Mouse (Mus musculus) neural tube, embryonic 11.5 days (tissue): ENCODE data around the gene Olfr1290. TPM values are rescaled to one million over a fixed set of nuclear protein-coding genes. Genes with fewer than 3 reads are reported as not detected.

Experiments used
- ATAC-seq: fragments of 200-750 bp; cut with Nextera tagmentation; 2 replicates; pipeline ENCODE4 v1.8.0; 2017; ENCODE audit warnings: moderate number of reproducible peaks, mild to moderate bottlenecking, moderate TSS enrichment, moderate library complexity; ENCODE audit not compliant: insufficient read depth, low FRiP score, low TSS enrichment
- DNase-seq: peaks from one replicate; pipeline ENCODE4 v3.0.0-alpha.2; 2015; ENCODE audit warnings: low spot score
- H3K27ac ChIP-seq: fragments of 300-500 bp; sonication (generic); 2 replicates; pipeline ENCODE4 v1.5.1; 2014; ENCODE audit warnings: low read depth, mild to moderate bottlenecking, low read length
- H3K27me3 ChIP-seq: fragments of 300-500 bp; sonication (generic); 2 replicates; pipeline ENCODE4 v1.6.1; 2014; ENCODE audit warnings: mild to moderate bottlenecking, low read length, mixed read lengths; ENCODE audit not compliant: control insufficient read depth, insufficient read depth
- H3K36me3 ChIP-seq: fragments of 300-500 bp; sonication (generic); 2 replicates; pipeline ENCODE4 v1.6.1; 2014; ENCODE audit warnings: mild to moderate bottlenecking, low read length, moderate library complexity, mixed read lengths; ENCODE audit not compliant: control insufficient read depth, insufficient read depth
- H3K4me1 ChIP-seq: fragments of 300-500 bp; sonication (generic); 2 replicates; pipeline ENCODE4 v1.6.1; 2014; ENCODE audit warnings: low read length, mixed read lengths; ENCODE audit not compliant: control insufficient read depth, insufficient read depth
- H3K4me2 ChIP-seq: fragments of 300-500 bp; sonication (generic); 2 replicates; pipeline ENCODE4 v1.6.1; 2014; ENCODE audit warnings: low read depth, mild to moderate bottlenecking, moderate library complexity
- H3K4me3 ChIP-seq: fragments of 300-500 bp; sonication (generic); 2 replicates; pipeline ENCODE4 v1.5.1; 2014; ENCODE audit warnings: low read depth, low read length
- H3K9ac ChIP-seq: fragments of 300-500 bp; sonication (generic); 2 replicates; pipeline ENCODE4 v1.6.1; 2014; ENCODE audit warnings: mild to moderate bottlenecking, low read length
- H3K9me3 ChIP-seq: fragments of 300-500 bp; sonication (generic); 2 replicates; pipeline ENCODE4 v1.6.1; 2016; ENCODE audit warnings: low read length; ENCODE audit not compliant: control insufficient read depth
- WGBS: fragments of 180-500 bp; shearing (Covaris S2); extraction: QIAGEN DNeasy Blood & Tissue Kit; methylation state at CpG from one replicate; pipeline ENCODE4 v1.1.7; 2014; 5-methylcytosine and 5-hydroxymethylcytosine counted together
- polyA plus RNA-seq: library from polyadenylated mRNA; unstranded; fragments of >200 nt; fragmentation: Nextera tagmentation; extraction: Ambion mirVana; gene quantifications from 2 replicates; pipeline ENCODE4 v1.2.1, GENCODE M21; 2014

Gene Olfr1290
- polyA plus RNA-seq, result not detected in 2 replicates

- no peaks in the 10 kb centered on the region for H3K27me3 ChIP-seq
- H3K36me3 ChIP-seq, result no peaks in the 10 kb centered on the region
- no peaks in the 10 kb centered on the region for H3K9me3 ChIP-seq
- no peak within 1 kb of the TSS for H3K4me3 ChIP-seq
- ATAC-seq (no peak), DNase-seq (no peak)
- H3K27ac ChIP-seq, result no peak within 1 kb of the TSS
- WGBS, result 83% methylated on average over 5 of the region's 5 CpGs
- no peaks in the 10 kb centered on the region for H3K4me1 ChIP-seq
- H3K9ac ChIP-seq, result no peak within 1 kb of the TSS
- H3K4me2 ChIP-seq, result no peak within 1 kb of the TSS
Measured at GRCm38 (mm10) chr2:111493729-111494128, at the start of gene Olfr1290. TSS of gene Olfr1290 (minus strand) at chr2:111493829.

GRCm38 (mm10) chr2:111540191-111540590 lies 46.6 kb upstream of the Olfr1290 start, which contains the start of gene Olfr1294:
TSS of gene Olfr1294 (minus strand) at chr2:111540291.
- H3K9ac ChIP-seq, result no peak within 1 kb of the TSS

GRCm38 (mm10) chr2:111524903-111525302 lies 31.3 kb upstream of the Olfr1290 start, which contains the start of gene Olfr1293-ps:
TSS of gene Olfr1293-ps (plus strand) at chr2:111525203.
- Histone ChIP-seq H3K4me2 (no peak within 1 kb of the TSS), H3K36me3 (no peaks in the 10 kb centered on the region), H3K9me3 (no peaks in the 10 kb centered on the region), H3K4me1 (no peaks in the 10 kb centered on the region), H3K27ac (no peak within 1 kb of the TSS), H3K4me3 (no peak within 1 kb of the TSS), H3K9ac (no peak within 1 kb of the TSS), H3K27me3 (no peaks in the 10 kb centered on the region)
- 82% methylated on average over 1 of the region's 1 CpGs for WGBS
- no peak for ATAC-seq
- DNase-seq, result no peak

More at GRCm38 (mm10) chr2:111540191-111540590, 46.6 kb upstream of the Olfr1290 start, which contains the start of gene Olfr1294:
- 65% methylated on average over 1 of the region's 1 CpGs for WGBS
- no peaks in the 10 kb centered on the region for H3K27me3 ChIP-seq
- H3K4me2 ChIP-seq, result no peak within 1 kb of the TSS
- no peak within 1 kb of the TSS for H3K27ac ChIP-seq
- H3K9me3 ChIP-seq, result no peaks in the 10 kb centered on the region
- DNase-seq (no peak), ATAC-seq (no peak)
- no peak within 1 kb of the TSS for H3K4me3 ChIP-seq
- no peaks in the 10 kb centered on the region for H3K36me3 ChIP-seq
- H3K4me1 ChIP-seq, result no peaks in the 10 kb centered on the region

GRCm38 (mm10) chr2:111517451-111517850 lies 23.8 kb upstream of the Olfr1290 start:
- no peaks in the 10 kb centered on the region for H3K36me3 ChIP-seq
- WGBS, result 89% methylated on average over 10 of the region's 10 CpGs
- no peak overlapping the region for H3K27ac ChIP-seq
- no peak overlapping the region for H3K4me3 ChIP-seq
- no peaks in the 10 kb centered on the region for H3K9me3 ChIP-seq
- DNase-seq (no peak), ATAC-seq (no peak)
- no peaks in the 10 kb centered on the region for H3K27me3 ChIP-seq
- no peak overlapping the region for H3K9ac ChIP-seq
- H3K4me1 ChIP-seq, result no peaks in the 10 kb centered on the region
- no peak overlapping the region for H3K4me2 ChIP-seq

GRCm38 (mm10) chr2:111496880-111497279 lies 3.3 kb upstream of the Olfr1290 start, which contains the start of gene Olfr1291-ps1:
TSS of gene Olfr1291-ps1 (plus strand) at chr2:111497180.
- DNase-seq (no peak), ATAC-seq (no peak)
- 91% methylated on average over 3 of the region's 3 CpGs for WGBS
- Histone ChIP-seq H3K4me1 (no peaks in the 10 kb centered on the region), H3K36me3 (no peaks in the 10 kb centered on the region), H3K27ac (no peak within 1 kb of the TSS), H3K9ac (no peak within 1 kb of the TSS), H3K27me3 (no peaks in the 10 kb centered on the region), H3K4me3 (no peak within 1 kb of the TSS), H3K9me3 (no peaks in the 10 kb centered on the region), H3K4me2 (no peak within 1 kb of the TSS)

- Histone ChIP-seq H3K4me3 (no peak within 1 kb of the TSS), H3K4me1 (no peaks in the 10 kb centered on the region), H3K9ac (no peak within 1 kb of the TSS), H3K4me2 (no peak within 1 kb of the TSS), H3K36me3 (no peaks in the 10 kb centered on the region), H3K9me3 (no peaks in the 10 kb centered on the region), H3K27me3 (no peaks in the 10 kb centered on the region), H3K27ac (no peak within 1 kb of the TSS)
- DNase-seq (no peak), ATAC-seq (no peak)
- 86% methylated on average over 1 of the region's 1 CpGs for WGBS
Measured at GRCm38 (mm10) chr2:111480519-111480918, 13.1 kb downstream of the Olfr1290 start, which contains the start of gene Olfr1289. TSS of gene Olfr1289 (plus strand) at chr2:111480819.

- Histone ChIP-seq H3K27me3 (no peaks in the 10 kb centered on the region), H3K4me3 (no peak within 1 kb of the TSS), H3K4me1 (no peaks in the 10 kb centered on the region), H3K4me2 (no peak within 1 kb of the TSS), H3K9ac (no peak within 1 kb of the TSS), H3K9me3 (no peaks in the 10 kb centered on the region), H3K36me3 (no peaks in the 10 kb centered on the region), H3K27ac (no peak within 1 kb of the TSS)
- ATAC-seq (no peak), DNase-seq (no peak)
- 98% methylated on average over 1 of the region's 1 CpGs for WGBS
Measured at GRCm38 (mm10) chr2:111473801-111474200, 19.8 kb downstream of the Olfr1290 start, which contains the start of gene Olfr1288. TSS of gene Olfr1288 (plus strand) at chr2:111474101.

GRCm38 (mm10) chr2:111448842-111449241 lies 44.8 kb downstream of the Olfr1290 start, which contains the start of gene Olfr1287:
TSS of gene Olfr1287 (plus strand) at chr2:111449142.
- no peaks in the 10 kb centered on the region for H3K4me1 ChIP-seq
- no peaks in the 10 kb centered on the region for H3K36me3 ChIP-seq
- no peak within 1 kb of the TSS for H3K4me3 ChIP-seq
- DNase-seq (no peak), ATAC-seq (no peak)
- H3K4me2 ChIP-seq, result no peak within 1 kb of the TSS
- no peak within 1 kb of the TSS for H3K9ac ChIP-seq
- H3K9me3 ChIP-seq, result no peaks in the 10 kb centered on the region
- 72% methylated on average over 1 of the region's 1 CpGs for WGBS
- H3K27me3 ChIP-seq, result no peaks in the 10 kb centered on the region
- H3K27ac ChIP-seq, result no peak within 1 kb of the TSS
